Mouse (Mus musculus) limb, embryonic 15.5 days (tissue): ENCODE results near the gene Uba5. TPM values are rescaled to one million over a fixed set of nuclear protein-coding genes. Genes with fewer than 3 reads are reported as not detected.
A peak's percentile ranks its signal among the peaks of the same experiment; 100 is the strongest.

Experiments used
- ATAC-seq: fragments of 200-750 bp; cut with Nextera tagmentation; 2 replicates; pipeline ENCODE4 v1.8.0; 2017; ENCODE audit warnings: low read depth, moderate TSS enrichment; ENCODE audit not compliant: insufficient number of reproducible peaks, low FRiP score, low TSS enrichment
- H3K27ac ChIP-seq: fragments of 300-500 bp; sonication (generic); 2 replicates; pipeline ENCODE4 v1.5.1; 2015; ENCODE audit warnings: moderate library complexity, mild to moderate bottlenecking, inconsistent platforms
- H3K27me3 ChIP-seq: fragments of 300-500 bp; sonication (generic); 2 replicates; pipeline ENCODE4 v1.6.1; 2015; ENCODE audit warnings: inconsistent platforms
- H3K36me3 ChIP-seq: fragments of 300-500 bp; sonication (generic); 2 replicates; pipeline ENCODE4 v1.6.1; 2015; ENCODE audit warnings: inconsistent platforms
- H3K4me1 ChIP-seq: fragments of 300-500 bp; sonication (generic); 2 replicates; pipeline ENCODE4 v1.6.1; 2015; ENCODE audit warnings: inconsistent platforms
- H3K4me2 ChIP-seq: fragments of 300-500 bp; sonication (generic); 2 replicates; pipeline ENCODE4 v1.6.1; 2015; ENCODE audit warnings: mild to moderate bottlenecking, inconsistent platforms
- H3K4me3 ChIP-seq: fragments of 300-500 bp; sonication (generic); 2 replicates; pipeline ENCODE4 v1.5.1; 2015; ENCODE audit warnings: mild to moderate bottlenecking, inconsistent platforms
- H3K9ac ChIP-seq: fragments of 300-500 bp; sonication (generic); 2 replicates; pipeline ENCODE4 v1.6.1; 2015; ENCODE audit warnings: inconsistent platforms
- H3K9me3 ChIP-seq: fragments of 300-500 bp; sonication (generic); 2 replicates; pipeline ENCODE4 v1.6.1; 2016; ENCODE audit warnings: inconsistent platforms
- WGBS: fragments of 180-500 bp; shearing (Covaris S2); methylation state at CpG from one replicate; pipeline ENCODE4 v1.1.7; 2015; 5-methylcytosine and 5-hydroxymethylcytosine counted together
- polyA plus RNA-seq: library from polyadenylated mRNA; unstranded; fragments of >200 nt; fragmentation: Nextera tagmentation; extraction: Ambion mirVana; gene quantifications from 2 replicates; pipeline ENCODE4 v1.2.1, GENCODE M21; 2015

Gene Uba5
- polyA plus RNA-seq, 1 experiment from 2014 or later = 62.3 TPM

GRCm38 (mm10) chr9:104051028-104051427, 11.9 kb downstream of the Uba5 start:
- Histone ChIP-seq H3K36me3 (peaks cover 91% of the 10 kb centered on the region), H3K4me2 (no peak overlapping the region), H3K4me1 (no peaks in the 10 kb centered on the region), H3K27me3 (no peaks in the 10 kb centered on the region), H3K27ac (no peak overlapping the region), H3K9me3 (no peaks in the 10 kb centered on the region), H3K4me3 (no peak overlapping the region), H3K9ac (no peak overlapping the region)
- WGBS = 90% methylated on average over 6 of the region's 6 CpGs
- 0 out of 2 replicates have a peak, but pooled peaks have one; percentile 48 for ATAC-seq

GRCm38 (mm10) chr9:104043676-104044075, 19.3 kb downstream of the Uba5 start:
- Histone ChIP-seq H3K4me1 (no peaks in the 10 kb centered on the region), H3K4me3 (no peak overlapping the region), H3K27ac (no peak overlapping the region), H3K9me3 (no peaks in the 10 kb centered on the region), H3K4me2 (no peak overlapping the region), H3K27me3 (no peaks in the 10 kb centered on the region), H3K9ac (no peak overlapping the region), H3K36me3 (peaks cover 60% of the 10 kb centered on the region)
- WGBS = 82% methylated on average over 4 of the region's 4 CpGs
- ATAC-seq = no peak

- no peak within 1 kb of the TSS for H3K9ac ChIP-seq
- H3K9me3 ChIP-seq = no peaks in the 10 kb centered on the region
- ATAC-seq = no peak
- no peaks in the 10 kb centered on the region for H3K4me1 ChIP-seq
- WGBS = 59% methylated on average over 2 of the region's 2 CpGs
- H3K4me3 ChIP-seq = no peak within 1 kb of the TSS
- no peak within 1 kb of the TSS for H3K27ac ChIP-seq
- H3K4me2 ChIP-seq = no peak within 1 kb of the TSS
- no peaks in the 10 kb centered on the region for H3K27me3 ChIP-seq
- peaks cover 63% of the 10 kb centered on the region for H3K36me3 ChIP-seq
These were observed 22.6 kb downstream of the Uba5 start, which contains the start of gene Gm28305 for GRCm38 (mm10) chr9:104040362-104040761. TSS of gene Gm28305 (plus strand) at chr9:104040662.

GRCm38 (mm10) chr9:104039742-104040141, 23.2 kb downstream of the Uba5 start:
- H3K9ac ChIP-seq = no peak overlapping the region
- no peak for ATAC-seq
- no peaks in the 10 kb centered on the region for H3K27me3 ChIP-seq
- H3K4me3 ChIP-seq = no peak overlapping the region
- H3K4me2 ChIP-seq = no peak overlapping the region
- H3K36me3 ChIP-seq = peaks cover 64% of the 10 kb centered on the region
- no peaks in the 10 kb centered on the region for H3K4me1 ChIP-seq
- 79% methylated on average over 4 of the region's 4 CpGs for WGBS
- no peaks in the 10 kb centered on the region for H3K9me3 ChIP-seq
- no peak overlapping the region for H3K27ac ChIP-seq

- H3K4me1 ChIP-seq = no peaks in the 10 kb centered on the region
- no peaks in the 10 kb centered on the region for H3K9me3 ChIP-seq
- no peak overlapping the region for H3K4me3 ChIP-seq
- H3K4me2 ChIP-seq = no peak overlapping the region
- no peak for ATAC-seq
- H3K27me3 ChIP-seq = no peaks in the 10 kb centered on the region
- no peak overlapping the region for H3K9ac ChIP-seq
- no peak overlapping the region for H3K27ac ChIP-seq
- 85% methylated on average over 21 of the region's 21 CpGs for WGBS
- peaks cover 64% of the 10 kb centered on the region for H3K36me3 ChIP-seq
These were observed 23.8 kb downstream of the Uba5 start for GRCm38 (mm10) chr9:104039031-104039695.

- Histone ChIP-seq H3K27me3 (no peaks in the 10 kb centered on the region), H3K27ac (no peak overlapping the region), H3K9ac (no peak overlapping the region), H3K4me2 (no peak overlapping the region), H3K36me3 (peaks cover 65% of the 10 kb centered on the region), H3K9me3 (no peaks in the 10 kb centered on the region), H3K4me1 (no peaks in the 10 kb centered on the region), H3K4me3 (no peak overlapping the region)
- no peak for ATAC-seq
- WGBS = 80% methylated on average over 13 of the region's 13 CpGs
These were observed 24.7 kb downstream of the Uba5 start for GRCm38 (mm10) chr9:104038266-104038665.

GRCm38 (mm10) chr9:104035261-104036015, 27.5 kb downstream of the Uba5 start:
- WGBS = 47% methylated on average over 24 of the region's 24 CpGs
- no peak for ATAC-seq
- H3K9me3 ChIP-seq = no peaks in the 10 kb centered on the region
- H3K4me2 ChIP-seq = no peak overlapping the region
- peaks cover 70% of the 10 kb centered on the region for H3K36me3 ChIP-seq
- no peak overlapping the region for H3K4me3 ChIP-seq
- no peak overlapping the region for H3K27ac ChIP-seq
- H3K4me1 ChIP-seq = no peaks in the 10 kb centered on the region
- no peak overlapping the region for H3K9ac ChIP-seq
- H3K27me3 ChIP-seq = no peaks in the 10 kb centered on the region

GRCm38 (mm10) chr9:104034718-104035117, 28.2 kb downstream of the Uba5 start:
- Histone ChIP-seq H3K4me2 (no peak overlapping the region), H3K4me1 (no peaks in the 10 kb centered on the region), H3K27me3 (no peaks in the 10 kb centered on the region), H3K9ac (no peak overlapping the region), H3K4me3 (no peak overlapping the region), H3K36me3 (peaks cover 72% of the 10 kb centered on the region), H3K27ac (no peak overlapping the region), H3K9me3 (no peaks in the 10 kb centered on the region)
- ATAC-seq = no peak
- 63% methylated on average over 6 of the region's 6 CpGs for WGBS

- H3K4me3 ChIP-seq = no peak overlapping the region
- H3K9ac ChIP-seq = no peak overlapping the region
- WGBS = 82% methylated on average over 8 of the region's 8 CpGs
- H3K27ac ChIP-seq = no peak overlapping the region
- no peaks in the 10 kb centered on the region for H3K4me1 ChIP-seq
- H3K9me3 ChIP-seq = no peaks in the 10 kb centered on the region
- H3K27me3 ChIP-seq = no peaks in the 10 kb centered on the region
- H3K36me3 ChIP-seq = peaks cover 72% of the 10 kb centered on the region
- ATAC-seq = no peak
- H3K4me2 ChIP-seq = no peak overlapping the region
These were observed 28.7 kb downstream of the Uba5 start for GRCm38 (mm10) chr9:104034231-104034630.

GRCm38 (mm10) chr9:104029861-104030260, 33.1 kb downstream of the Uba5 start:
- Histone ChIP-seq H3K27me3 (no peaks in the 10 kb centered on the region), H3K4me1 (no peaks in the 10 kb centered on the region), H3K4me3 (no peak overlapping the region), H3K9ac (no peak overlapping the region), H3K27ac (no peak overlapping the region), H3K36me3 (peaks cover 64% of the 10 kb centered on the region), H3K4me2 (no peak overlapping the region), H3K9me3 (no peaks in the 10 kb centered on the region)
- no peak for ATAC-seq
- WGBS = 79% methylated on average over 11 of the region's 11 CpGs

- whole genome bisulfite sequencing = 95% methylated on average over 8 of the region's 8 CpGs
- Histone ChIP-seq H3K27ac (no peak overlapping the region), H3K4me3 (no peak overlapping the region), H3K4me2 (no peak overlapping the region), H3K27me3 (no peaks in the 10 kb centered on the region), H3K9me3 (no peaks in the 10 kb centered on the region), H3K9ac (no peak overlapping the region), H3K36me3 (peaks cover 65% of the 10 kb centered on the region), H3K4me1 (no peaks in the 10 kb centered on the region)
- no peak for ATAC-seq
These were observed 35.7 kb downstream of the Uba5 start for GRCm38 (mm10) chr9:104027186-104027585.

GRCm38 (mm10) chr9:104021026-104021425, 41.9 kb downstream of the Uba5 start:
- WGBS = 92% methylated on average over 10 of the region's 10 CpGs
- H3K4me3 ChIP-seq = no peak overlapping the region

More at GRCm38 (mm10) chr9:104021026-104021425, 41.9 kb downstream of the Uba5 start:
- Histone ChIP-seq H3K9ac (no peak overlapping the region), H3K9me3 (no peaks in the 10 kb centered on the region), H3K36me3 (peaks cover 85% of the 10 kb centered on the region), H3K27ac (no peak overlapping the region), H3K4me2 (no peak overlapping the region), H3K4me1 (no peaks in the 10 kb centered on the region), H3K27me3 (no peaks in the 10 kb centered on the region)
- ATAC-seq = no peak
